Mouse (Mus musculus): Measurements from ENCODE around the gene Cxcl1. TPM values are rescaled to one million over a fixed set of nuclear protein-coding genes. Genes with fewer than 3 reads are reported as not detected.
A peak's percentile ranks its signal among the peaks of the same experiment; 100 is the strongest.
"Not testable (repeated sequence)": the region's sequence is repeated elsewhere in the genome, so short reads cannot be mapped to it uniquely, and the experiment has no call there.

The Cxcl1 gene
- total RNA-seq (2022): 1 to 10 TPM in 2 of 4 experiments, under 1 TPM in 2; 0.38 to 1.3 (median 0.92) TPM

- peak; percentile 79 for DNase-seq (ENCODE audit: low spot score)
These were observed at the start of gene Cxcl1 for GRCm38 (mm10) chr5:90890519-90891463. Cxcl1 (plus strand) TSS chr5:90891241.

- no peak for DNase-seq (ENCODE audit: low spot score)
These were observed 47.1 kb upstream of the Cxcl1 start for GRCm38 (mm10) chr5:90843891-90844290.

- not testable (repeated sequence) for DNase-seq (ENCODE audit: low spot score)
These were observed 40.9 kb upstream of the Cxcl1 start for GRCm38 (mm10) chr5:90850096-90850495.

- DNase-seq (ENCODE audit: low spot score): not testable (repeated sequence)
These were observed 39.6 kb upstream of the Cxcl1 start for GRCm38 (mm10) chr5:90851391-90851790.

- DNase-seq (ENCODE audit: low spot score): no peak
These were observed 37.8 kb upstream of the Cxcl1 start for GRCm38 (mm10) chr5:90853206-90853605.

- DNase-seq (ENCODE audit: low spot score): no peak
These were observed 35.5 kb upstream of the Cxcl1 start for GRCm38 (mm10) chr5:90855308-90856230.

GRCm38 (mm10) chr5:90857463-90857862 is 33.6 kb upstream of the Cxcl1 start:
- DNase-seq (ENCODE audit: low spot score): no peak

- no peak for DNase-seq (ENCODE audit: low spot score)
These were observed 32.6 kb upstream of the Cxcl1 start for GRCm38 (mm10) chr5:90858429-90858828.

GRCm38 (mm10) chr5:90859031-90859430 is 32.0 kb upstream of the Cxcl1 start:
- DNase-seq (ENCODE audit: low spot score): no peak

- no peak for DNase-seq (ENCODE audit: low spot score)
These were observed 29.1 kb upstream of the Cxcl1 start for GRCm38 (mm10) chr5:90861876-90862375.

GRCm38 (mm10) chr5:90866770-90867169 is 24.3 kb upstream of the Cxcl1 start:
- DNase-seq (ENCODE audit: low spot score): no peak

- DNase-seq (ENCODE audit: low spot score): no peak
These were observed 18.7 kb upstream of the Cxcl1 start for GRCm38 (mm10) chr5:90872377-90872776.

- DNase-seq (ENCODE audit: low spot score): peak; percentile 57
These were observed 15.0 kb upstream of the Cxcl1 start for GRCm38 (mm10) chr5:90876045-90876444.

GRCm38 (mm10) chr5:90876471-90877172 is 14.4 kb upstream of the Cxcl1 start:
- no peak for DNase-seq (ENCODE audit: low spot score)

GRCm38 (mm10) chr5:90877173-90877512 is 13.9 kb upstream of the Cxcl1 start:
- no peak for DNase-seq (ENCODE audit: low spot score)

- DNase-seq (ENCODE audit: low spot score): no peak
These were observed 11.6 kb upstream of the Cxcl1 start for GRCm38 (mm10) chr5:90879307-90880014.

- DNase-seq (ENCODE audit: low spot score): no peak
These were observed 10.6 kb upstream of the Cxcl1 start for GRCm38 (mm10) chr5:90880335-90880850.

GRCm38 (mm10) chr5:90881021-90881420 is 10.0 kb upstream of the Cxcl1 start:
- DNase-seq (ENCODE audit: low spot score): no peak

- DNase-seq (ENCODE audit: low spot score): no peak
These were observed 9.4 kb upstream of the Cxcl1 start for GRCm38 (mm10) chr5:90881682-90882081.

GRCm38 (mm10) chr5:90882146-90882545 is 8.9 kb upstream of the Cxcl1 start:
- no peak for DNase-seq (ENCODE audit: low spot score)

All from heart, adult 8-10 months (tissue).